Comparison of ENCODE assay signal across 8 mouse cellular contexts in genomic region chr8:120535452-120536305, GRCm38 (mm10). TPM values are rescaled to one million over a fixed set of nuclear protein-coding genes. Genes with fewer than 3 reads are reported as not detected.
DNase-seq lines count a peak whose midpoint lies in the region; ATAC-seq and TF ChIP-seq lines count a peak whose summit lies in the region.

No protein-coding gene starts in this region.

- TF ChIP-seq POLR2A in cerebellum, adult 2 months (IDR thresholded peaks at IDR 0.05; ENCODE audit: borderline replicate concordance, insufficient read depth, low read length): 0 out of 2 replicates have a peak, but pooled peaks have one; percentile 12

- peak overlapping the region; percentile 61 for H3K9ac ChIP-seq in kidney, embryonic 14.5 days (ENCODE audit: low read depth, low read length)
- peak overlapping the region; percentile 70 for H3K9ac ChIP-seq in liver, embryonic 14.5 days (replicated peaks)
- H3K9ac ChIP-seq in neural tube, embryonic 12.5 days: peak overlapping the region; percentile 86

- no peak for ATAC-seq in kidney, embryonic 14.5 days (ENCODE audit: low FRiP score, low TSS enrichment)
- no peak for ATAC-seq in liver, embryonic 14.5 days (ENCODE audit: insufficient read depth)
- no peak for ATAC-seq in neural tube, embryonic 12.5 days (ENCODE audit: low FRiP score, low read depth)

- H3K27me3 ChIP-seq in cerebellum, adult 2 months (ENCODE audit: control insufficient read depth, insufficient read depth, low read length): no peaks in the 10 kb centered on the region
- no peaks in the 10 kb centered on the region for H3K27me3 ChIP-seq in kidney, embryonic 14.5 days (ENCODE audit: control insufficient read depth, insufficient read depth, low read length)
- no peaks in the 10 kb centered on the region for H3K27me3 ChIP-seq in liver, embryonic 14.5 days (ENCODE audit: control insufficient read depth, insufficient read depth, low read length)
- H3K27me3 ChIP-seq in neural tube, embryonic 12.5 days (replicated peaks): no peaks in the 10 kb centered on the region

- H3K36me3 ChIP-seq in kidney, embryonic 14.5 days (ENCODE audit: control insufficient read depth, insufficient read depth, low read length): no peaks in the 10 kb centered on the region
- H3K36me3 ChIP-seq in liver, embryonic 14.5 days (replicated peaks; ENCODE audit: control insufficient read depth, insufficient read depth, low read depth): peaks cover 3% of the 10 kb centered on the region
- H3K36me3 ChIP-seq in neural tube, embryonic 12.5 days: no peaks in the 10 kb centered on the region

- under 1% methylated on average over 79 of the region's 79 CpGs for WGBS in cerebellum, adult 2 months
- under 1% methylated on average over 70 of the region's 79 CpGs for WGBS in kidney, embryonic 14.5 days
- WGBS in liver, embryonic 14.5 days (ENCODE audit: insufficient replicate concordance): under 1% methylated on average over 78 of the region's 79 CpGs
- WGBS in neural tube, embryonic 12.5 days: 1% methylated on average over 77 of the region's 79 CpGs

- peak overlapping the region; percentile 99 for H3K4me2 ChIP-seq in kidney, embryonic 14.5 days (replicated peaks; ENCODE audit: low read depth, low read length)
- peak overlapping the region; percentile 93 for H3K4me2 ChIP-seq in liver, embryonic 14.5 days (ENCODE audit: low read depth)
- H3K4me2 ChIP-seq in neural tube, embryonic 12.5 days (replicated peaks): peak overlapping the region; percentile 97

- no peak for TF ChIP-seq EP300 in liver, embryonic 14.5 days (IDR thresholded peaks at IDR 0.05; ENCODE audit: low read depth)

- peak overlapping the region; percentile 95 for H3K27ac ChIP-seq in cerebellum, adult 2 months (ENCODE audit: insufficient read depth, low read length)
- H3K27ac ChIP-seq in kidney, embryonic 14.5 days (ENCODE audit: low read depth, low read length): no peak overlapping the region; the same call in 1 of the 2 replicates
- peak overlapping the region; percentile 78 for H3K27ac ChIP-seq in liver, embryonic 14.5 days
- H3K27ac ChIP-seq in neural tube, embryonic 12.5 days: peak overlapping the region; percentile 97

- no peak for TF ChIP-seq CTCF in cerebellum, adult 2 months (IDR thresholded peaks at IDR 0.05; ENCODE audit: borderline replicate concordance, insufficient read depth, low read depth, low read length)
- no peak for TF ChIP-seq CTCF in liver, embryonic 14.5 days (IDR thresholded peaks at IDR 0.05; ENCODE audit: low read depth)

- H3K4me3 ChIP-seq in cerebellum, adult 2 months (replicated peaks; ENCODE audit: insufficient read depth, low read depth, low read length): peak overlapping the region; percentile 55
- peak overlapping the region; percentile 56 for H3K4me3 ChIP-seq in kidney, embryonic 14.5 days (ENCODE audit: low read length)
- peak overlapping the region; percentile 73 to 88 for H3K4me3 ChIP-seq in liver, embryonic 14.5 days (ENCODE audit: insufficient read depth in 1 of 2, low read depth in 2 of 2, low read length in 2 of 2)
- peak overlapping the region; percentile 64 for H3K4me3 ChIP-seq in neural tube, embryonic 12.5 days

- intact Hi-C loops in gastrocnemius, postnatal 14 days (cut with DNase I; ENCODE audit: low total_unique reads): loop anchor here (5.0 kb wide), 1 partner anchor 128 kb away; no protein-coding TSS in a partner anchor

- DNase-seq in ovary, postnatal 36 days (ENCODE audit: low spot score): peak; percentile 57
- no peak for DNase-seq in ovary, postnatal 10 days (ENCODE audit: low spot score)
- peak; percentile 88 to 90 for DNase-seq in cerebellum, adult 2 months
- peak; percentile 65 for DNase-seq in gastrocnemius, postnatal 14 days
- DNase-seq in liver, embryonic 14.5 days (ENCODE audit: low read depth in 3 of 3, low spot score in 3 of 3): no peak
- peak; percentile 73 for DNase-seq in thymus, postnatal 4 days

- H3K9me3 ChIP-seq in kidney, embryonic 14.5 days (ENCODE audit: control insufficient read depth, low read length): no peaks in the 10 kb centered on the region
- H3K9me3 ChIP-seq in liver, embryonic 14.5 days (ENCODE audit: control insufficient read depth, low read length): no peaks in the 10 kb centered on the region
- no peaks in the 10 kb centered on the region for H3K9me3 ChIP-seq in neural tube, embryonic 12.5 days

- H3K4me1 ChIP-seq in cerebellum, adult 2 months (ENCODE audit: control insufficient read depth, insufficient read depth, low read length): peaks cover 21% of the 10 kb centered on the region
- H3K4me1 ChIP-seq in kidney, embryonic 14.5 days (ENCODE audit: control insufficient read depth, insufficient read depth, low read length): peaks cover 83% of the 10 kb centered on the region
- H3K4me1 ChIP-seq in liver, embryonic 14.5 days (replicated peaks; ENCODE audit: control insufficient read depth in 2 of 2, insufficient read depth in 2 of 2, low read length in 1 of 2): peaks cover 55 to 56% of the 10 kb centered on the region in 2 experiments
- H3K4me1 ChIP-seq in neural tube, embryonic 12.5 days: peaks cover 95% of the 10 kb centered on the region

RNA-seq across cellular contexts. Expression of gene Gins2, which starts 53.4 kb away (rescaled TPM):
- 2.1 and 2.5 TPM in 2 replicates for polyA plus RNA-seq in cerebellum, adult 2 months (2012; rRNA removed)
- 1 to 10 TPM; 2.9 to 3.6 TPM for total RNA-seq in gastrocnemius, postnatal 14 days (2021)
- polyA plus RNA-seq in kidney, embryonic 14.5 days (2014; fragmentation: Nextera tagmentation; extraction: Ambion mirVana): 118 and 145 TPM in 2 replicates
- polyA plus RNA-seq in liver, embryonic 14.5 days (2012; rRNA removed): 31.5 and 37.5 TPM in 2 replicates
- polyA plus RNA-seq in liver, embryonic 14.5 days (2014; fragmentation: Nextera tagmentation; extraction: Ambion mirVana): 63.4 and 63.7 TPM in 2 replicates
- 53.4 and 54.7 TPM in 2 replicates for polyA plus RNA-seq in neural tube, embryonic 12.5 days (2016; fragmentation: Nextera tagmentation; extraction: Ambion mirVana)

Comparison
In these comparisons a context has a peak if more than half of its experiments do, and no peak if none do; other contexts are left out.
1. DNase-seq: peak in ovary, postnatal 36 days (single experiment), cerebellum, adult 2 months (2 of 2), gastrocnemius, postnatal 14 days (single experiment) and thymus, postnatal 4 days (single experiment); none in ovary, postnatal 10 days (single experiment) and liver, embryonic 14.5 days (0 of 3).
2. Peak in every context shown above with its lines, with median percentiles within 50 percentile points of each other: H3K4me3 ChIP-seq, H3K4me2 ChIP-seq and H3K9ac ChIP-seq.